Mouse (Mus musculus): ENCODE measurements around the gene Rgs5. TPM values are rescaled to one million over a fixed set of nuclear protein-coding genes. Genes with fewer than 3 reads are reported as not detected.

Rgs5 gene
- polyA plus RNA-seq, 1 experiment from 2014 or later = 10.6 TPM

GRCm38 (mm10) chr1:169680455-169681208, 25.3 kb downstream of the Rgs5 start:
- Histone ChIP-seq H3K27ac (no peak overlapping the region), H3K4me1 (no peaks in the 10 kb centered on the region), H3K27me3 (replicated peaks) (no peaks in the 10 kb centered on the region), H3K4me2 (replicated peaks) (no peak overlapping the region), H3K36me3 (no peaks in the 10 kb centered on the region), H3K9ac (no peak overlapping the region), H3K4me3 (no peak overlapping the region), H3K9me3 (no peaks in the 10 kb centered on the region)
- WGBS = 79% methylated on average over 9 of the region's 9 CpGs
- ATAC-seq (ENCODE audit: low FRiP score, low read depth) = no peak

DNA sequence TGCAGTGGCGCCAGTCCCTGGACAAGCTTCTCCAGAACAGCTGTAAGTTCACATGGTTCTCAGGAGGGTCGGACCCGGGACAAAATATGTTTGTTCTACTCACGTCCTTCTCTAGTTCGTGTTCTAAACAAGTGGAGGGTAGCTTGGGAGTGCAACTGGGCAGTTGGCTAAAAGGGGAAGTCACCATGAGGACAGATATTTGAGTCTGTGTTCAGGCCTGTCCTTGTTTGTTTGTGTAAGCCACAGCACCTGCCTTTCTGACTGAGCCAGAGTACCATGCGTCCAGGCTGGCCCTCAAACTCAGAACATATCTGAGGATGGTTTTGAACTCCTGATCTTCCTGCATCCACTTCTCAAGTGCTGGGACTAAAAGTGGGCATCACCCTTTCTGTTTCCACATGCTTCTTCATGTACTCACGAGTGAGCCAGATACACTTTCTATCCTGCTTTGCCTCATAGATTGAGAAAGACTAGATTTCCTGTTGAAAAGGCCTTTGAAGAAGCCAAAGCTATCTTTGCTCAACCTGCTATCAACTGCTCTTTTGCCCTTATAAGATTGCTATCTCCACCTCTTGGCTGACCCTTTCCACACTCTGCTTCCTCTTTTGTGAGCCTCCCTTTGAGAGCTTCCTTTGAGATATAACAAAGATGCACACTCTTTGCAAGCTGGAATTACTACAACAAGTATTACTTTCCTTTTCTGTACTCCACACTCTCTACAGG, 27.6 kb downstream of the Rgs5 start:
- 91% methylated on average over 7 of the region's 7 CpGs for WGBS
- no peaks in the 10 kb centered on the region for H3K4me1 ChIP-seq
- H3K9me3 ChIP-seq = no peaks in the 10 kb centered on the region
- no peak overlapping the region for H3K27ac ChIP-seq
- H3K4me2 ChIP-seq (replicated peaks) = no peak overlapping the region
- H3K27me3 ChIP-seq (replicated peaks) = no peaks in the 10 kb centered on the region
- no peak for ATAC-seq (ENCODE audit: low FRiP score, low read depth)
- no peak overlapping the region for H3K4me3 ChIP-seq
- H3K9ac ChIP-seq = no peak overlapping the region
- H3K36me3 ChIP-seq = no peaks in the 10 kb centered on the region

DNA sequence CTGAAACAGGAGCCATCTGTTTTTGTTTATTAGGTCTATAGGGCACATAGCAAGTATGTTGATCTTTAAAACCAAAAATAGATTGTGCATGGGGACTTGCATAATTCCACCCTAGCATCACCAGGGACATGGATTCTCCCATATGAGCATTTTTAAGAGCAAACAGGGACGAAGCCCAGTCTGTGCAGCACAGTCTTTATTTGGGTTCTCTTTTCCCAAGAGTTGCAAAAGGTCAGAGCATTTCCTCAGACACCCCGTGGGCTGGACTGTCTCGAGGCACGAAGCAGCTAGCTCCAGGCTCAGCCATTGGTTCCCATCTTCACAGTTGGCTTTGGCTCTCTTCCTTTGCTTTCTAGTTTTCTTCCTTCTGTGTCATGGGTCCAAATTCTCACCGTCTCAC, 30.0 kb downstream of the Rgs5 start:
- no peak overlapping the region for H3K4me2 ChIP-seq (replicated peaks)
- no peaks in the 10 kb centered on the region for H3K36me3 ChIP-seq
- ATAC-seq (ENCODE audit: low FRiP score, low read depth) = no peak
- H3K9me3 ChIP-seq = no peaks in the 10 kb centered on the region
- no peak overlapping the region for H3K9ac ChIP-seq
- H3K27ac ChIP-seq = no peak overlapping the region
- WGBS = 79% methylated on average over 5 of the region's 5 CpGs
- no peak overlapping the region for H3K4me3 ChIP-seq
- H3K4me1 ChIP-seq = no peaks in the 10 kb centered on the region
- H3K27me3 ChIP-seq (replicated peaks) = no peaks in the 10 kb centered on the region

DNA sequence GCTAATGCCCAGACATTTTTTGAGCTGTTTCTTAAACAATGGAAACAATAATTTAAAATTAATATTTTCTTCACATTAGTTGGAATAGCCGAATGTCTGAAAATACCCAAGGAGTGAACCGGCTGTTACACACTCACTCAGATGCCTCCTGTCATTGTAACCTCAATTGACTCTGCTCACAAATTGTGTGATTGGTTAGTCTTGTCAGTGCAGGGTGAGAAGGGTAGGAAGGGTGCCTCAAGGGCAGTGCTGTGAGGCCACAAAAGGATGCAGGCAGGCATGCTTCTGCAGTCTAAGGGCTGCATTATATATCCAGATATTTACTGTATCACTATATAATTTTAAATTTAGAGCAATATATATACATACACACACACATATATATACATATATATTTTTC, 37.7 kb downstream of the Rgs5 start:
- no peaks in the 10 kb centered on the region for H3K4me1 ChIP-seq
- no peak overlapping the region for H3K9ac ChIP-seq
- no peak overlapping the region for H3K4me2 ChIP-seq (replicated peaks)
- H3K4me3 ChIP-seq = no peak overlapping the region
- peak; percentile 44; the same call in 1 of the 2 replicates for ATAC-seq (ENCODE audit: low FRiP score, low read depth)
- 52% methylated on average over 2 of the region's 2 CpGs for WGBS
- H3K27ac ChIP-seq = no peak overlapping the region
- no peaks in the 10 kb centered on the region for H3K27me3 ChIP-seq (replicated peaks)
- H3K9me3 ChIP-seq = no peaks in the 10 kb centered on the region
- no peaks in the 10 kb centered on the region for H3K36me3 ChIP-seq

DNA sequence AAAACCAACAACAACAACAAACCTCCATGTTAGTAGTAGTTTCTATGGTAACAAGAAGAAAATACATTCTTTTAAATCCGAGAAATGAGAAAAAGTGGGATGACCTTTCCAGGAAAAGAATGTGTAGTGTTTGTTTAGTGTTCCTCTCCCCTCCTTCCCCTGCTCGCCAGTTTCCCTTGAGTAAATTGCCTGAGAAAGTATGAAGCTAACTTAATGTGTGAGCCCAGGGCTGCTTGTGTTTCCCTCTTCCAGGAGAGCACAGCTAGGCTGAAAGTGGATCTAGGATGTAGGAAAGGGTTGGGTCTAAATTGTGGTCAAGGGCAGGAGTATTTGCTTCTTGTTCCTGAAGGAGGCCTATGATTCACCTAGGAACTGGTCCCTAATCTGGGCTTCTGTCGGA, 38.2 kb downstream of the Rgs5 start:
- H3K4me3 ChIP-seq = no peak overlapping the region
- H3K4me2 ChIP-seq (replicated peaks) = no peak overlapping the region
- ATAC-seq (ENCODE audit: low FRiP score, low read depth) = no peak
- H3K27ac ChIP-seq = no peak overlapping the region
- H3K27me3 ChIP-seq (replicated peaks) = no peaks in the 10 kb centered on the region
- H3K9me3 ChIP-seq = no peaks in the 10 kb centered on the region
- H3K4me1 ChIP-seq = no peaks in the 10 kb centered on the region
- 61% methylated on average over 3 of the region's 3 CpGs for WGBS
- no peak overlapping the region for H3K9ac ChIP-seq
- no peaks in the 10 kb centered on the region for H3K36me3 ChIP-seq

GRCm38 (mm10) chr1:169695356-169695755, 40.1 kb downstream of the Rgs5 start:
- Histone ChIP-seq H3K9me3 (no peaks in the 10 kb centered on the region), H3K36me3 (no peaks in the 10 kb centered on the region), H3K4me1 (no peaks in the 10 kb centered on the region), H3K4me3 (no peak overlapping the region), H3K9ac (no peak overlapping the region), H3K27me3 (replicated peaks) (no peaks in the 10 kb centered on the region), H3K27ac (no peak overlapping the region), H3K4me2 (replicated peaks) (no peak overlapping the region)
- WGBS = 90% methylated on average over 3 of the region's 3 CpGs
- no peak for ATAC-seq (ENCODE audit: low FRiP score, low read depth)

DNA sequence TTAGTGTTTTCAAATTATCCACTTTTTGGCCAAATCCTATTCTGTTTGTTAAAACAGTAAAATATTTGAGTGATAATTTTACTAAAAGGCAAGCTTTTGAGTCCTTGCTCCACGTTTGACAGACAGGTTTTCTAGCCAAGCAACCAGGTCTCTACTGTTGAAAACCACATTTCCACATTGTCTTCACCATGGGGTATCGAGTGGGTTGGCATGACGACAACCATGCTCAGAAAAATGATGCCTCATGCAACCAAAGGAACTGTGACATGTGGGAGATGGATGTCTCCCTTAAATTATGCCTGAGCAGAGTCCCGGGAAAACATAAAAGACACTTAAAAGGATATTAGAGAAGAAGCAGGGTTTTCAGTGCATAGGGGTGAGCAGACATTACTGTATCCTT, 41.9 kb downstream of the Rgs5 start:
- H3K4me3 ChIP-seq = no peak overlapping the region
- H3K27ac ChIP-seq = no peak overlapping the region
- no peaks in the 10 kb centered on the region for H3K36me3 ChIP-seq
- no peaks in the 10 kb centered on the region for H3K27me3 ChIP-seq (replicated peaks)
- no peaks in the 10 kb centered on the region for H3K4me1 ChIP-seq
- ATAC-seq (ENCODE audit: low FRiP score, low read depth) = no peak
- no peak overlapping the region for H3K9ac ChIP-seq
- no peak overlapping the region for H3K4me2 ChIP-seq (replicated peaks)
- no peaks in the 10 kb centered on the region for H3K9me3 ChIP-seq
- WGBS = 61% methylated on average over 4 of the region's 4 CpGs

- no peaks in the 10 kb centered on the region for H3K4me1 ChIP-seq
- no peak for ATAC-seq (ENCODE audit: low FRiP score, low read depth)
- H3K27ac ChIP-seq = no peak overlapping the region
- 92% methylated on average over 2 of the region's 2 CpGs for WGBS
- H3K4me2 ChIP-seq (replicated peaks) = no peak overlapping the region
- no peaks in the 10 kb centered on the region for H3K9me3 ChIP-seq
- no peak overlapping the region for H3K4me3 ChIP-seq
- no peak overlapping the region for H3K9ac ChIP-seq
- H3K36me3 ChIP-seq = no peaks in the 10 kb centered on the region
- H3K27me3 ChIP-seq (replicated peaks) = no peaks in the 10 kb centered on the region
Measured at GRCm38 (mm10) chr1:169699184-169699583, 43.9 kb downstream of the Rgs5 start.

- ATAC-seq (ENCODE audit: low FRiP score, low read depth) = no peak
- Histone ChIP-seq H3K27me3 (replicated peaks) (no peaks in the 10 kb centered on the region), H3K9me3 (no peaks in the 10 kb centered on the region), H3K9ac (no peak overlapping the region), H3K4me3 (no peak overlapping the region), H3K4me2 (replicated peaks) (no peak overlapping the region), H3K36me3 (no peaks in the 10 kb centered on the region), H3K4me1 (no peaks in the 10 kb centered on the region), H3K27ac (no peak overlapping the region)
- WGBS = 86% methylated on average over 4 of the region's 4 CpGs
Measured at GRCm38 (mm10) chr1:169704395-169705087, 49.2 kb downstream of the Rgs5 start.

GRCm38 (mm10) chr1:169721836-169722235, 66.5 kb downstream of the Rgs5 start:
- H3K4me1 ChIP-seq = no peaks in the 10 kb centered on the region
- ATAC-seq (ENCODE audit: low FRiP score, low read depth) = no peak
- H3K27ac ChIP-seq = no peak overlapping the region
- no peak overlapping the region for H3K4me3 ChIP-seq
- H3K27me3 ChIP-seq (replicated peaks) = no peaks in the 10 kb centered on the region
- WGBS = 86% methylated on average over 2 of the region's 2 CpGs
- H3K9me3 ChIP-seq = no peaks in the 10 kb centered on the region
- H3K36me3 ChIP-seq = no peaks in the 10 kb centered on the region
- no peak overlapping the region for H3K4me2 ChIP-seq (replicated peaks)
- no peak overlapping the region for H3K9ac ChIP-seq

DNA sequence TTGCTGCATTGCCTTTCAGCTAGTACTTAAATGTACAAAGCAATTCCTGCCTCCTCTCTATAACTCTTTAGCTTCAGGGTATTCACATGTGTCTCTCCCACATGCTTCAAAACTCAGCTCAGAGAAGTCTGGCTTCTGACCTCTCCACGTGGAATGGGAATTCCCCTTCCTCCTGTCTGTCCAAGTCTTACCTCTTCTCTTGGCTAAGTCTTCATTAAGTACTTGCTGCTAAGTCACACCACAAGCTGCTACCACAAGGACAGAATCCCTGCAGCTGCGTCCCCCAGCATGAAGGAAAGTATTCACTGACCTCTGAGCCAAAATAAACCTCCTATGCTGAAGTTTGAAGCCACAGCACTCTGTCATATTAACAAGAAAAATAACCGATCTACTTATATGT, 71.0 kb downstream of the Rgs5 start:
- ATAC-seq (ENCODE audit: low FRiP score, low read depth) = no peak
- 77% methylated on average over 3 of the region's 3 CpGs for WGBS

DNA sequence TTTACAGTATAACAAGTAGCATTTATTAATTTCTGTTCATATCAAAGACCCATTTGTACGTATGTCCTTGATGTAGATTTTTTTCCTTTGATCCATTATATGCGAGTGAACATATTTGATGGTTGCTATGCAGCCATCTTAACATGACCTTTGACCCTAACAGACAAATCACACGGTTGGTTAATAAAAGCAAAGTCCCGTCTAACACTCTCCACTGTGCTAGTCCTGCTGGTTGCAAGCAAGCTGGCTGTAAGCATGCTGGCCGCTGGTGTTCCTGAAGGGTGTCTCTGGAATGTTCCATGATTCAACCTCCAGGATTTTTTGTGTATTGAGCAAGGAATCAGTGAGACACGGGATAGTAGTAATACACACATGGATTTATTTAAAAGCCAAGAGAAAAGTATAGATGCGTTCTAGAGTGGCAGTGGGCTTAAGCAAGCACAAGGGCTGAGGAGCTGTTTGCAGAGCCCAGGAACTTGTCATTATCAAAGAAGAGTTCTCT, 75.3 kb downstream of the Rgs5 start:
- Histone ChIP-seq H3K9ac (no peak overlapping the region), H3K4me2 (replicated peaks) (no peak overlapping the region), H3K27ac (no peak overlapping the region), H3K4me1 (no peaks in the 10 kb centered on the region), H3K27me3 (replicated peaks) (no peaks in the 10 kb centered on the region), H3K36me3 (no peaks in the 10 kb centered on the region), H3K9me3 (no peaks in the 10 kb centered on the region), H3K4me3 (no peak overlapping the region)
- 54% methylated on average over 7 of the region's 7 CpGs for WGBS
- no peak for ATAC-seq (ENCODE audit: low FRiP score, low read depth)

More for the DNA sequence above, 71.0 kb downstream of the Rgs5 start:
- Histone ChIP-seq H3K4me3 (no peak overlapping the region), H3K4me1 (no peaks in the 10 kb centered on the region), H3K27me3 (replicated peaks) (no peaks in the 10 kb centered on the region), H3K9ac (no peak overlapping the region), H3K4me2 (replicated peaks) (no peak overlapping the region), H3K36me3 (no peaks in the 10 kb centered on the region), H3K27ac (no peak overlapping the region), H3K9me3 (no peaks in the 10 kb centered on the region)

All from neural tube, embryonic 12.5 days (tissue).